Mouse (Mus musculus) activated CD4-positive, CD25-positive, alpha-beta regulatory T cell, adult 9 weeks (primary cell): ENCODE measurements around the gene Cstad. TPM values are rescaled to one million over a fixed set of nuclear protein-coding genes. Genes with fewer than 3 reads are reported as not detected.

Experiments used
- polyA plus RNA-seq: library from polyadenylated mRNA; unstranded; fragments of 100-300 nt; shearing (Covaris generic); gene quantifications from one replicate; pipeline ENCODE4 v1.2.1, GENCODE M21; 2017

The Cstad gene
- 0.45 TPM for polyA plus RNA-seq

GRCm38 (mm10) chr2:30594641-30595379, at the start of gene Cstad:
Gene Cstad, plus strand, starts transcription at chr2:30595040.

Other genes starting within 250 kb of the Cstad start
- gene Sh3glb2, start 235.7 kb upstream of the Cstad start, polyA plus RNA-seq, result 148 TPM
- gene Miga2, start 230.8 kb upstream of the Cstad start, polyA plus RNA-seq, result 15.6 TPM
- 38.7 TPM for gene Dolpp1, start 202.8 kb upstream of the Cstad start, polyA plus RNA-seq
- 6.7 TPM for gene Crat, start 179.2 kb upstream of the Cstad start, polyA plus RNA-seq
- gene Ptpa, start 179.0 kb upstream of the Cstad start, polyA plus RNA-seq, result 126 TPM
- 0.13 TPM for gene Ier5l, start 120.8 kb upstream of the Cstad start, polyA plus RNA-seq
- gene 1700001O22Rik, start 208.6 kb downstream of the Cstad start, polyA plus RNA-seq, result 0.44 TPM
- 39.1 TPM for gene Ntmt1, start 212.8 kb downstream of the Cstad start, polyA plus RNA-seq
- gene Asb6, start 235.3 kb downstream of the Cstad start, polyA plus RNA-seq, result 65.1 TPM
- gene Prrx2, start 239.9 kb downstream of the Cstad start, polyA plus RNA-seq, result not detected